Mouse (Mus musculus) frontal cortex, postnatal 14 days (tissue): ENCODE results near the gene Peli1.

Experiments
- DNase-seq, 2 experiments: peaks; one replicate each; pipeline ENCODE4 v3.0.0; 2022; ENCODE audit warnings: low spot score in 2 of 2

Gene Peli1

DNA sequence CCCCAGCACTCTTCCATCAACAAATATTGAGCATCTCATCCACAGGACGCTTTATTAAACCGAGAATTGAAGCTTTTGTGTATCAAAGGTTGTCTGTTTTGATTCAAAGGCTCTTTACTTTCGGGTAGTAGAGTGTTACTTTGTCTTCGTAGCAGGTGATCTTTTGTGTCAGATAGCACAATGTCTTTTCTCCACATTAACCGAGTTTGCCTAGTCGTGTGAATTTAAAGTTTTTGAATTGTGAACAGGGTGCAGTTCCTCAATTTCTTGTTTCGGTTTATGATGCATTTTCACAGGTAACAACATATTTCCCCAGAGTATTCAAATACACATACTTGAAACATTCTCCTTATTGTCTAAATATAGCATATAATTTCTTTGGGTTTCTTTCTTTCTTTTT is 1.5 kb downstream of the Peli1 start:
- no peak for DNase-seq

DNA sequence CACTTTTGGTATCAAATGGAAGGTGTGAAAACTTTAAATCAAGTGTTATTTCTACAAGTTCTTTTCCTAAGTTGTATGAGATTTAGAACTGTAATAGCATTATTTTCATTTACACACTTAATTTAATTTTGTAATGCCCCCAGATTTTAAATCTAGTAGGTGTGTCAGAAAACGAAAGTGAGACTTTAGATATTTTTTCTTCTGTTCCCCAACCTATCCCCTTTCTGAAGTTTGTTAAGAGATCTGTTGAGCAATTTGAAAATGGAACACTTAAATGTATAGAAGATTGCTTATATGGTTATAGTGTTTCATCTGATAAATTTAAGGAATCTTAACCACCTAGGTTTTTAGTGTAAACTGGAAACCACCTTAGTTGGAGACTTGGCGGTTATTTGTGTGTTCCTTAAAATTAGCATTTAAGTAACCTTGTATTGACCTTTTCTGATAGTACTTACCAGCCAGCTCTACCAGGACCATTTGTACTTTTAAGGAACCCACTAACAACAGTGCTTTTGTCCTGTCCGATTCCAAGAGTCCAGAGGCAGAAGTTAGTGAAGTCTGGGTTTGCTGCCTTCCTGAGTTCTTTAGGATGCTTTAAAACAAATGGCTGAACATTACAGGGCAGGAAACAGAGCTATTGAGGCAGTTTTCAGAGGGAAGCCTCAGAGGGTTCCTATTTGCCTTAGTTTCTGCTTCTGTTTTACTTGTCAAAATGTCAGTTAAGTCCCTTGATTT is 2.2 kb downstream of the Peli1 start:
- DNase-seq, result no peak

GRCm38 (mm10) chr11:21096590-21096989 is 5.5 kb downstream of the Peli1 start:
- DNase-seq, result no peak

DNA sequence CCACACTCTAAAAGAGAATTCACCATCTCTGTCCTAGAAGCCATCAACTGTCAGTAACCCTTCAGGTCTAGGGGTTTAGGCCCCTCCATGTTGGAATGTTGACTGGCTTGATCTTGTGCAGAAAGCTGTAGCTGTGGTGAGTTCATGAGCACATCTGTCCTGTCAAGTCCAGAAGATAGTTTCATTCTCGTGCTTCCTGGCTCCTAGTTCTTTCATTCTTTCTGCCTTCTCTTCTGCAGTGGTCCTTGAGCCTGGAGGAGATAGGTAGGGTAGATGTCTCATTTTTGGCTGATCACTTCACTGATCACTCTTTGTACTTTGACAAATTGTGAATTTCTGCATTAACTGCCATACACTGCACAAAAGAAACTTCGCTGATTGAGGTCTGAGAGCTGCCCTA is 7.4 kb downstream of the Peli1 start:
- DNase-seq, result no peak

DNA sequence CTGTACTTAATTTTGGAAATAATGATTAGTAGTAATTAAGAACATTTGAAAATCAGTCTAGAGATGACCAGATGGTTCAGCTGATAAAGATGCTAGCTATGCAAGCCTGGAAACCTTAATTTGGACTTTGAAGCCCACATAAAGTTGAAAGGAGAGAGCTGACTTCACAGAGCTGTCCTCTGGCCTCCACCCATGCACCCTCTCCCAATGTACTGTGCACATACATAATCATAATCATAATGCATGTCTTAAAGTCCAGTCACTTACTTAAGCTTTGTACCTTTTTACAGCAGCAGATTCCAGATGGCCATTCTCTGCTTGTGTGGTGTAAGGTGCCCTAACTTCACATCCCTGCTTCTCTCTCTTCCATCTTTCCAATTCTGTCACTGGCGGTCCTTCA is 9.6 kb downstream of the Peli1 start:
- DNase-seq, result no peak

- no peak for DNase-seq
Measured at GRCm38 (mm10) chr11:21101286-21101685, 10.2 kb downstream of the Peli1 start.

GRCm38 (mm10) chr11:21102273-21103005 is 11.3 kb downstream of the Peli1 start:
- DNase-seq, result no peak

GRCm38 (mm10) chr11:21103186-21103585 is 12.1 kb downstream of the Peli1 start:
- DNase-seq, result no peak

GRCm38 (mm10) chr11:21105393-21105792 is 14.3 kb downstream of the Peli1 start:
- no peak for DNase-seq

DNA sequence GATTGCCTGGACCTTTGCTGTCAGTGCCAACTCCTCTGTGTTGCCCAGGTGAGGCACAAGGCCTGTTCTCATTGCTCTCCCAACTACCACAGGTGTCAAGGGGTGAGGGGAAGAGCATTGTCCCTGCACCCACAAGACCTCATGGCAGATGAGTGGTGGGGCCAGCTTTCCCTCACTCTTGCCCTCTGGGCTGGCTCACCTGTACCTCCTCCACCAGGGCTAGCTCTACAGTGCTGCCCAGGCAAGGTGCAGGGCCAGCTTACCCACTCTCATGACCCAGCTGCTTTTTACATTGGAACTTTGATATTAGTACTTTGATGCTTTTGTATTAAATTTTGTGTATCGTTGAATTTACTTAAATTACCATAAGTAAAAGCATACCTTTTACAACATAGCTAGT is 16.0 kb downstream of the Peli1 start:
- DNase-seq, result no peak

GRCm38 (mm10) chr11:21109279-21109678 is 18.2 kb downstream of the Peli1 start:
- DNase-seq, result no peak

- no peak for DNase-seq
Measured at GRCm38 (mm10) chr11:21114516-21114915, 23.4 kb downstream of the Peli1 start.

DNA sequence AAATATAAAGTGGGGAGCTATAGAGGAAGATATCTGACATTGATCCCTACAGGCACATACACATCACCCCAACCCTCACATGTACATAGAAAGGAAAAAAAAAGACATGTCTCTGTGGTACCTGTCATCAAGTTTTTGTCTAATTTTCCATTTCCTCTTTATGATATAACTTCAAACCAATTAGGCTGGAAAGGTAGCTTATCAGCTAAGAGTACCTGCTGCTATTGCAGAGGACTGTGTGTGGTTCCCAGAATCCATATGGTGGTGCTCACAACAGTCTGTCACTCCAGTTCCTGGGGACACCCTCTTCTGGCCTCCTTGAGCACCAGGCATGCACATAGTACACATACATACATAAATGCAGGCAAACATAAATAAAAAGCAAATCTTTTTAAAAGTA is 24.7 kb downstream of the Peli1 start:
- no peak for DNase-seq

DNA sequence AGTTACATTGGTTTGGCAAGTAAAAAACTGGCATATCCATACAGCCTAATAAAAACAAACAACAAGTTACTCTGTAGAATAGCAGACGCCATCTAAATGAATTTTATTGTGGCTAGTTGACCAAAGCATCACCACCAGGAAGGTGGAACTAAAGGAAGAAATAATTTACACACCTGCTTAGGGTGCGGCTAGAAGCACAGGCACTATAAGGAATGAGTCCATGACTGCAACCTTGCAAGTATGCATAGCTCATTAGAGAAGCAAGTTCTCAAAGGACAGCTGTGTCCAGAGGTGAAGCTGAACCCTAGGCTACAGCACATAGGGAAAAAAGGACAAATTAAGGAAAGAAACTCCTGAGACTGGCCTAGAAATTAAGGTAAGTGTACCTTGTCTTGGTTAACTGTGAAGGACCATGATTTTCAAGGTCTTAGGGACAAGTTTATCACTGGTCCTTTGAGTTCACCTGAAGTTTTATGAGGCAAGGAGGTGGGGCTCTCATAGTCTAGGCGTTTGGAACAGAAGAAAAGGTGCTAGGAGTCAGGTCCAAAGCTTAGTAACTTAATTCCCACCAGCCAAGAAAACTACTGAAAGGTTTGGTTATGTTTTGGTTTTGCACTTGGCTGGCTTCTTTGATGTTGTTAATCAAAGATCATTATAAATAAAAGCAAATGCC is 25.7 kb downstream of the Peli1 start:
- no peak for DNase-seq

- no peak for DNase-seq
Measured at GRCm38 (mm10) chr11:21121737-21122136, 30.6 kb downstream of the Peli1 start.

DNA sequence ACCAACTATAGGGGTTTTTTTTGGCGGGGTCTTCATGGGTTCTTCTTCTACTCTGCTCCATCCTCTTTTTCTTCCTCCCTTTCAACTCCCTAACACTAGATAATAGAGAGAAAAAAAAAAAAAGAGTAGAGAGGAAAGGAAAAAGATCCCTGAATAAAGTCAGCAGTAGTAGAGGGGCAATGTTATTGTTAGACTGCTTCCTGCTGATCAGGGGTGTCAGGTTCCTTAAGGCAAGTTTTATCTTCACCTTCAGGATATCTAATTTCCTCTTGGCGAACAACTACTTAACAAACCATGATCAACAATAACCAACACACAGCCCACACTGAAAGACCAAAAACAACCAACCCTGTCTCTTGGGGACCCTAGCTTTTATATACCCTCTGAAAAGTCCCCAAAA is 31.3 kb downstream of the Peli1 start:
- no peak for DNase-seq

DNA sequence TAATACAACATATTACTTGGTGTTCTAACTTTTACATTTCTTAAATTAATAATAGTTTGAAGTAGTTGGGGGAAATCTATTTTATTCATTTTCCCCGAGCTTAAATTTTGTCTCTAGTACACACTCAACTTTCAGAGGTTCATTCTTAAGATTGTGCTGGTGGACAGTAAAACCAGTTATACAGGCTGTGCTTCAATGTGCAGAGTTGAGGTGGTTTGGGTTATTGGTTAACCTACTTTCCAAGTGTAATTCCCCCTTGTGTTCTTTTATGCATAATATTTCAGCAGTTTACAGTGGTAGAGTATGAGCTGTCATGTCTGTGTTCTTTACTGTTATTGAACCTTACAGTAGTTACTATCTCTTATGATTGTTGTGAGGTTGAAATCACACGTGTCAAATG is 40.6 kb downstream of the Peli1 start:
- no peak for DNase-seq

DNA sequence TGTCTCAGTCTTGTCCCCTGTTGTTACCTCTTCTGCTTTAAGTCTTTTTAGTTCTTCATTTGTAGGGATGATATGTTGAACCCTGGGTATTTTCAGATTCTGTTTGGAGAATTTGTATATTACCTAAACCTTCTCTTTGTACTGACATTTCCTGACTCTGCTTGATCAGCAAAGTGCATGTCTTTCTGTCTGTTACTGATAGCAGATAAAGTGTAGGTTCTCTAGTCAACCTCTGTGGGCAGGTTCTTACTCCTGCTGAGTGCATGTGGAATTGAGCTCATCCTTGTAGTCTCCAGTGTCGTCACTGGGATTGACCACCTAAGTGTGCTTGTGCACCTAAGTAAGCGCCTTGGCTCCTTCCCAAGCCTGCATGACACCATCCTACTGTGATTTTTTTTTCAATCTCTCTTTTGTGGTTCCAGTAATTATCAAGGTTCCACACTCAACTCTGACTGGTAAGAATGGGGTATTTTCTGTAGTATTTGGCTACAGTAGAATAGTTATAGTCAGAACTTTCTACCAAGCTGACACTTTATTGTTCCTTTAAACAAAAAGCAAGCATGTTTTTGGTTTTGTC is 43.9 kb downstream of the Peli1 start:
- no peak for DNase-seq

DNA sequence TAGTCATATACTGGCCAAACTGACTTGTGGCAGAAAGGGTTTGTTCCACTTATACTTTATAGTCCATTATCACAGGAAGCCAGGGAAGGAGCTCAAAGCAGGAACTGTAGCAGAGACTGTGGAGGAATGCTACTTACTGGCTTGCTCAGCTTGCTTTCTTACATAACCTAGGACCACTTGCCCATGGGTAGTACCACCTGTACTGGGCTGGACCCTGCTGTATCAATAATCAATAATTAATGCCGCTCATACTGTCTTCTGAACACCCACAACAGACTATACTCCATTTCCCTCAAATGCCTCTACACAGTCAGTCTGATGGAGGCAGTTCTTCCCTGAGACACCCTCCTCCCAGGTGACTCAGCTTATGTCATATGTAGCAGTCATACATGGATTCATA is 48.4 kb downstream of the Peli1 start:
- DNase-seq, result no peak

DNA sequence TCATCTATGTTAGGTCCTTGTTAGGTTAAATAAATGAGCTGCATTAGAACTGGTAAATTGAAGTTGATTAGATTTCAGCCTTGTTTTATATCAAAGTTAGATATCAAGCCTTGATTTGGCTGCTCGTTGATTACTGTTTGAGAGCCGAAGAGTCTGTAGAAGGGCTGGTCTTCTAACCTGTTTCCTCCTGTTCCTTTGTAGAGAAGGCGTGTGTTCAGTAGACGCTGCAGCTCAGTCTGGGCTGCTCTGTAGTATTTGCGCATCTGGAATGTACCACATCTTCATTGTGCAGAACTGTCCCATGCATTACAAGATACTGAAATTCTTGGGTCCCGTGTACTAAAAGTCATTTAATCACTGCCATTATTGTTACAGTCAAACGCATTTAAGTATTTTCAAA is 50.2 kb downstream of the Peli1 start:
- no peak for DNase-seq

GRCm38 (mm10) chr11:21141755-21142154 is 50.7 kb downstream of the Peli1 start:
- no peak for DNase-seq

DNA sequence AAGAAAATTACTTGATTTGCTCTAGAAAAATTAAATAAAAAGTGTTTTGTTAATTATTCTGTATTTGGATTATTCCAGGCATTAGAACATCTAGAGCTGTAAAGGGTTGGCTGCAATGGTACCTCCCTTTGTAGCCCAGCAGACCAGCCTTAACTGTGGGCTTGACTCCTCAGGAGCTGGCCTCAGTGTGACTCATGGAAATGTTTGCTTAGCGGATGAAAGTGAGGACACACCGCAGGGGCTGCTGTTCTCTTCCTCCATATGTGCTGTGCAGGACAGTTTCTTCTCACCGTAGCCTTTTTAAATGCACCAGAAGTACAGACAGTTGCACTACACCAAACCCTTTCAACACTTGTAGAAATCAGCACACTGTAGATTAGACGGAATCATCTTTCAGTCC is 58.4 kb downstream of the Peli1 start:
- no peak for DNase-seq

- no peak for DNase-seq
Measured at GRCm38 (mm10) chr11:21150316-21150715, 59.2 kb downstream of the Peli1 start.
